Mouse (Mus musculus) cerebellum, adult 9-10 months (tissue): ENCODE results near the gene Tmx2.
A peak's percentile ranks its signal among the peaks of the same experiment; 100 is the strongest.

Experiments used
- DNase-seq: peaks from one replicate; pipeline ENCODE4 v3.0.0; 2022

The Tmx2 gene

DNA sequence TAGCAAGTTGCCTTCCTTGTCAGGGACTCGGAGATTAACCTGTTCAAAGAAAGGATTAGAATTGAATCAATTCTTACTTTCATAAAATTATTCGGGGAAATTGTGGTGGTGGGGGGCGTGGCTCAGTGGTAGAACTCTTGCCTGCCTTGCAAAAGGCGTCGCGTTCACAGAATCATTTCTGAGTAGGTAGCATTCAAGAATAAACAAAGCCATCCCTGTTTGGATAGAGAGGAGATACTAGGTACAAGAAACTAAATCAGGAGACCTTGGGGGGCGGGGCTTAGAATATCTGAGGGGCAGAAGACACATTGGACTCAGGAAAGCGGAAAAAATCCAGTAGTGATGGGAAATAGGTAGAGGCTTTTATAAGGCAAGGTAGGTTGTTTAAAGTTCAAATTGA is at the start of gene Tmx2:
Gene Tmx2, minus strand, starts transcription at position 125 of the 400 bp plus-strand sequence.
- peak; percentile 50 for DNase-seq

DNA sequence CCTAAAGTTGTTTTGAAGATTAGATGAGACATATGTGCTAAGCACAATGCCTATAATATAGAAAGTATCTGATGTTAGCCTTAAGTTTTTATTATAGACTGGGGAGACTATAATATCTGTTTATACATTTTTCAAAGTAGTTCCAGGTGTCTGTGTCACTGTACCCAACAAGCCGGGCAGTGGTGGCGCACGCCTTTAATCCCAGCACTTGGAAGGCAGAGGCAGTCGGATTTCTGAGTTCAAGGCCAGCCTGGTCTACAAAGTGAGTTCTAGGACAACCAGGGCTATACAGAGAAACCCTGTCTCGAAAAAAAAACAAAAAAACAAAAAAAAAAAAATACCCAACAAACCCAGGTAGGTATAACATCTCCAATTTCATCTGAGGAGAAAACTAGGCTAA is 49.3 kb upstream of the Tmx2 start:
- peak; percentile 53 for DNase-seq

DNA sequence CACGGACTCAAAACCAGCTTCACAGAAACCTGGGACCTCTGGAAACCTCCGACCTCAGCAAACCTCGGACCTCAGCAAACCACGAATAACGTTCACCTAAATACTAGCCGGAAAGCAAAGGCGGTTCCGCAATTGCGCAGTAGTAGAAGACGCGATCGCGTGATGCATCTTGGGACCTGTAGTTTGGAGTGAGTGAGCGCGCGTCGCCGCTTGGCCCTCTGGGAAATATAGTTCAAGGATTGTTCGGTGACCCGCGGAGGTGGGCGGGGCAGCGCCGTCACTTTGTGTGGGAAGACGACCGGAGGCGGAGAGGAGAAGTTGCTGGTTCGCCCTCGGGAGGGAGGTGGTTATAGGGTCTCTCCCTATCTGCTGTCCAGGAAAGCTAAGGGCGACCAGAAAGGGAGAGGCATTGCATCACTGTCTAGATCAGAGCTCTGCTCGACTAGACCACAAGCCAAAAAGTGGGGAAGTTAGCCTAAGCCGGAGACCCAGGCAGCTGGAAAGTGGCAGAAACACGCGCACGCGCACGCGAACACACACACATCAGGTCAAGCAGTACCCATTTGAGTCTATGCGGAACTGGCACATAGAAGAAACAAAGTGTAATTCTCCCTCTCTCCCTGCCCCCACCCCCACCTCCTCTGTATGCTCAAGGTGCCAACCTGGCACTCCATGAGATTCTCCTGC is 48.4 kb upstream of the Tmx2 start, which contains the start of gene Clp1:
Gene Clp1, minus strand, starts transcription at position 179 of the 687 bp plus-strand sequence.
- DNase-seq: peak; percentile 96

DNA sequence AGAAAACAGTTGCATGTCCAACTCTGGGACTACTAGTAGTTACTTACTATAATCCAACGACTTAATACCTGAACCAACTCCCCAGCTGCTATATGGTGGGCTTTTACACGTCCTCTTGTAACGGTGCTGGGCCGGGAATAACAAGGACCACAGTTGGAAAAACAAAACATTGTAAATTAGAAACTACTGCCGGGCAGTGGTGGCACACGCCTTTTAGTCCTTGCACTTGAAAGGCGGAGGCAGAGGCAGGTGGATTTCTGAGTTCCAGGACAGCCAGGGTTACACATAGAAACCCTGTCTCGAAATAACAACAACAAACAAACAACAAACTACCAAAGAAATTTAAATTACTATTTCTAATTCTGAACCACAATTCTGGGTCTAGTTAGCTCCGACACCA is 47.8 kb upstream of the Tmx2 start:
- DNase-seq: peak; percentile 55

DNA sequence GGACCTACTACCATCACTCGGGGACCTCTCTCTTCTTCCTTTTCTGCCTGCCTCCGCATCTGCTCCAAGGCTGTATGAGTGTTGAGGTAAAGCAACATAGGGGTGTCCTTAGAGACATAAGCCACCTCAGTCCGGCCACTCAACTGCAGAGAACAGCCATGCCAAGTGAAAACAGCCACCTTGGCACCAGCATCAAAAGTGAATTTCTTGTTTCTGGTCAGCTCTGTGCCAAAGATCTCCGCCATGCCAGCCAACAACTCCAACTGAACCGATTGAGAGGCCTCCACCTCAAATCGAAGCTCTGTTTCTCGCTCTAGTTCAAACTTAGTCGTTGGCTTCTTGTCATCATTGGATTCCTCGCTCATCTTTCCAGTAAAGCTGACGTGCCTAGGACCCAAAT is 46.8 kb upstream of the Tmx2 start:
- DNase-seq: peak; percentile 48

DNA sequence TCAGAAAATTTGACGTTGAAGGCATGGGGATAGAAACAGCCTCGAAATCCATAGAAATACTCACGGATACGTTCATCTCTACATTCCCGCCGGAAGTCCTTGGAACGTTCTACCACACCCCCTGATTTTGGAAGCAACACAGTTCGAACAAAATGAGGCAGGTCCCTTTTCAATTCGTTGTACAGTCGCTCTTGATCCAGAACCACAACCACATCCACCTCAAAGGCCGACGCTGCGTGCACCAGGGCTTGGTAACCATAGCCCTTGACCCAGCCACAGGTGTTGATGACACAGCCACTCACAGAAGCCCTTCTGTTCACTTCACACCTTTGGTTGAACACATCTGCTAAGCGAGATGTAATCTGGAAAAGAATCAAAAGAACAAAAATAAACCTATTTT is 44.9 kb upstream of the Tmx2 start:
- DNase-seq: no peak

DNA sequence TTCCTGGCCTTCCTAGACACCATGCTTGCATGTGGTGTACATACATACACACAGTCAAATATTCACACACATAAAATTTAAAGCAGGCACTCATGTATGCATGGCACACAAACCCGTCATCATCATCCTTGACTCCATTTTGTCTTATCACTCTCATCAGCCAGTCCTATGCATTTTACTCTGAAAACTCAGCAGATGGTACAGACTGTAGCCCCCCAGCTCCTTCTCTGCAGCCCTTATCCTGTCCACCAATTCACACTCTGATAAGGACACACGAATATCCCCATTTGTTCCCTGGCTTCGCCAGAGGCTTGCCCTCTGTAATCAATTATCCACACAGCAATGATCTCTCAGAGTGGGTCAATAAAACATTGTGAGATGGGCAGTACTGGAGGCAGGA is 42.2 kb upstream of the Tmx2 start:
- DNase-seq: no peak

DNA sequence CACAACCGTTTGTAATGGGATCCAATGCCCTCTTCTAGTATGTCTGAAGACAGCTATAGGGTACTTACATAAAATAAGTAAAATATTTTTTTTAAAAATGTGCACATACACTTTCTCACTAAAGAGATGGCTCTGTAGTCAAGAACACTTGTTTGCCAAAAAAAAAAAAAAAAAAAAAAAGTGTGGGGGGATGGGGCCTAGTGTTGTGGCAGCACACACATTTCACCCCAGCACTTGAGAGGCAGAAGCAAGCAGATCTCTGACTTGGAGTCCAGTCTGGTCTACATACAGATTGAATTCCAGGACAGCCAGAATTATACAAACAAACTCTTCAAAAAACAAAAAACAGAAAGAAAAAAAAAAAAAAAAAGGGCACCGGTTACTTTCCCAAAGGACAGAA is 41.8 kb upstream of the Tmx2 start:
- DNase-seq: no peak

DNA sequence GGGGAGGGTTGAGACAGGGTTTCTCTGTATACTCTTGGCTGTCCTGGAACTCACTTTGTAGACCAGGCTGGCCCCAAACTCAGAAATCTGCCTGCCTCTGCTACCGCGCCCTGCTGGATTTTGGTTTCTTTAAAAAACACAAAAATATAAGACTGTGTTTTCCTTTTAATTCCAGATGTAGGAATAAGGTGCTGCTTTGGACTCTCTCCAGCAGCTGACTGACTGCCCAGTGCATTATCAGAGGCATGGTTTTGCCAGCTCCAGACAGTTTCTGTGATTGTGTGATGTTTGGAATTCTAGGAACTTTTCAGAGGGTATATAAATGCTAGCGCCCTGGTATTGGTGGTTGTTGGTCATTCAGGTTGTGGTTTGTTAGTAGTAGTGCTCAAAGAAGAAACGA is 38.4 kb upstream of the Tmx2 start:
- DNase-seq: peak; percentile 42

DNA sequence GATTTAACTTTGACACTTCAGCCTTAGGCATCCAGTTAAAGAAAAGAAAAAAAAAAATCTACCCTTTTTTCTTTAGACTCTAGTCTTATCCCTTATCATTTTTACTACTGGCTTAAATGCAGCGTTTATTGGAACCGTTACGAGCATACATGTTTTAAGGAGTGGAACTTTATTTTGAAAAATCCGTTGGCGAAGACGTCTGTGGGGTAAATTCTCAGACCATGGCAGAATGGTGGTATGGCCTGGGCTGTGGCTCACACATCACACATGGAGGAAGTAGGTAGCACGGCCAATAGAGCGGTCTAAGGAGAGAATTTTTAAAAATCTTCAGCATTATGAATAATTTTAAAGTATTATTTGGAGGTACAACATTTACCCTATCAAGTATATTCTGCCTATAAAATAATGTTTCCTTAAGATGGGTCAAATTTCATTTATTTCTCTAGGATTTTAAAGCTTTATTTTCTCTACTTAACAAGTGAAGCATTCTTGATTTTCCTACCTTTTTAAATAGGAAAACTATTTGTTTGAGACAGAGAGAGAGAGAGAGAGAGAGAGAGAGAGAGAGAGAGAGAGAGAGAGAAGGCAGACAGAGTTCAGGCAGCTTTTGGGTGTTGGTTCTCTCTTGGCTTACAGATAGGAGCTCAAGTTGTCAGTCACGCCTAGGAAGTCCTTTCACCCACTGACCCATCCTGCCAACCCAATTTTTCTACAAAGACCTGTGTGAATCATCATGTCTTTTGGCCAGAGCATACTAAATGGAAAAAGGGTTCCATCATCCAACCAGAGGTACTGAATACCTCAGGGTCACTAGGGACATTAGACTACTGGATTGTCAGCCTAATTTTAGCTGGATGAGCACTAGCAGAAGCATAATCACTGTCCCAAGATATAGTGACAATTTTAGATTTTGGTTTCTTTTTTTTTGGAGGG is 37.7 kb upstream of the Tmx2 start:
- DNase-seq: peak; percentile 61

DNA sequence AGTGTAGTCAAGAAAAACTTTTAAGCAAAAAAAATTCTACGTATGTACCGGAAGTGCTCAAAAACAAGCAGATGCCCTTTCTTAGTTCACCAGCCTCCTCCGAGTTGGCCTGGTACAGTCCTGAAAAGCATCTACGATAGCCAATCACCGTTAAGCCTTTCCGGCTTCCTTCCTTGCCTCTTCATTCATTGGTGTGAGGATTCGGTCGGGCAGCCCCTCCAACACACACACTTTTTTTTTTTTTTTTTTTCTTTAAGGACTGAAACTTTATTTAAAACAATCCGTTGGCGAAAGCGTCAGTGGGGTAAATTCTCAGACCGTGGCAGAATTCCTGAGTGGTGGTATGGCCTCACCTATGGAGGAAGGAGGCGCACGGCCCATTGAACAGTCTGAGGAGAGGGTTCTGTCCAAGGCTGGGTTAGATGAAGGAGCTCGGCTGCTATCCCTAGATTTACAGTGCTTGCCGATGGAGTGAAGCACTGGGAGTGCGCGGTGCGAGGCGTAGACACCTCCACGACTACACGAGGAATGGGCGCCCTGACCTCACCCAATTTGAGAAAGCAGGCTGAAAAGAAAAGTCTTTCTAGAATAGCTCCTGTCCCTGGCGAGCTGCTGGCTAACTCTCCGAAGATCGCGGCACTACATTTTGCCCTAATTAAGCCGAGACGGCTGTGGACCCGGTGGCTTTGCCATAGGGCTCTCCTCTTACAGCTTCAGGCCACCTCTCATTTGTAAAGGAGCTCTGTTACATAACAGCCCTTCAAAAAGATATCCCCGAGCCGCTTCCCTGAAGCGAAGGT is 36.8 kb upstream of the Tmx2 start:
- no peak for DNase-seq

DNA sequence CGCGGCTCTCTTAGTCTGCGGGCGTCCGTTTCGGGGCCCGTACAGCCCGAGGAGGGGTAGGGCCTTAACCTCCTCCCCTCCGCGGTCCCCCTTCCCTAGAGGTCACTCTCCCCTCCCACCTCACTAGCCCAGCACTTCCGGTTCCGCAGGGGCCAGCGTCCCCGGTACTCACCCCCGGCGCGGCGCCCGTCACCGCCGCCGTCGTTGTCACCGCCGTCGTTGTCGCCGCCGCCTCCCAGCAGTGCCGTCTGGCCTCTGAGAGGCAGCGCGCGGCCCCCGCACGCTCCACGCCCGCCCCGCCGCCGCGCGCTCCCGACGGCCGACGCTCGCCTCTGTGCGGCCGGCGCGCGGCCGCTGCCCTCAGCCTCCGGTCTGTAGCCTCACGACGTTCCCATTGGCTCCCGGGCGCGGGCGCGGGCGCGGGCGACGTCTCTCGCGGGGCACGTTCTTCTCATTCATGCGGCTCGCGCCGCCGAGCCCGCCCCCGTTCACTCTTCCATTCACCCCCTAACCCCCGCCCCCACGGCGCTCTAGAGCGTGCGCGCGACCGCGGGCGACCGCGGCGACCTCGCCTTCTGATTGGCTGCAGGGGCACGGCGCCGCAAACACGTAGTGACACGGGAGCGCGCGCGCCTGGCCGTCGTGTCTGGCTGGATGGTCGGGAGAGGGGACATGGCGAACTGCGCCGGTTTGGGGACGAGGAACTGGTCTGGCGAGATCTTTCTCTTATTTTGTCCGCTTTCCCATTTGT is 36.0 kb upstream of the Tmx2 start, which contains the start of gene Zdhhc5:
Gene Zdhhc5, minus strand, starts transcription at position 370 of the 751 bp plus-strand sequence.
- peak; percentile 99 for DNase-seq

DNA sequence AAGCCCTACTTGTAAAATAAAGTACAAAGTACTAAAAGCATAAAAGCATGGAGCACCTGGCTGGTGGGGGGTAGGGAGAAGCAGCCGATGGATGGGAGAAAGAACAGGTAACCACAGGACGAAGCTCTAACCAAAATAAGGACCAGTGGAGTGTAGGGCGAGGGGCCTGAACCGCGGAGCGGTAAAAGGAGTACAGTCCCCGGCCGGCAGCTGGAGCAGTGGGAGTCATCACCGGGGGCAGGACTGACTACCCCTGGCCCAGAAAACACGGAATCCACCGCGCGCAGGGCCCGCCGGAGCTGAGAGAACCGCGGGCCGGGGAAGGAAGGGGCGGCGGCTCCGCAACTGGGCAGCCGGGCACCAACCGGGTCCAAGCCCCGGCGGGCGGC is 35.5 kb upstream of the Tmx2 start:
- peak; percentile 71 for DNase-seq

DNA sequence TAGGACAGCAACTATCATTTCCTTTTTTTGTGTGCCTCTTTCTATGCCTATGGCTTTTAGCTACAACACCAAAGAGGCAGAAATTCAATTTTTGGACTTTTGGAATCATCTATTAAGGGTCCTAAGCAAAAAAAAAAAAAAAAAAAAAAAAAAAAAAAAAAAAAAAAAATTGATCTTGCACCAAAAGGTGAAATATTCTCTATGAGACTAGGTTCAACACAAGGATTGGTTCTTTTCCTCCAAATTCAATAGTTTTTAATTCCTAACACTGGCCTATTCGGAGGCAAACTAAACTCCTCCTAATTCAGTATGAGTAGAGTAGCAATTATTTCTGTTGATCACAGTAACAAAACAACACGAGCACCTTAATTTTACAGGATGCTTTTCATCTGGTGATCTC is 33.0 kb upstream of the Tmx2 start:
- DNase-seq: no peak

DNA sequence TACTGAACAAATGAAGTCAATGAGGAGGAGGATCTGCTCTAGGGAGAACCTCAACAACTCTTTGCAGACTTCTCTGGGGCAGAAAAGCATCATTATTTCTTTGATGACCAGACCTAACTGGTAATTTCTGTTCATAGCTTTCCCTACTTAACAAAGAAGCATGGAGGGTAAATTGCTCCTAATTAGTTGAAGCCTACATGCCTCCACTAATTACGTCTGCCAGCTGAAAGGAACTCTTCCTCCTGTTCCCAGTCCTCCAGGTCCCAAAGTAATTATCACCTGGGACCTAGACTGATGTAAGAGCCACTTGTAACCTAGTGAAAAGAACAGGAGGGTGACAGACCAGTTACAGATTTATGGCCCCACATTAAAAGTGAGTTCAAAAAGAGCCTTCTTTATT is 28.6 kb upstream of the Tmx2 start:
- DNase-seq: no peak

DNA sequence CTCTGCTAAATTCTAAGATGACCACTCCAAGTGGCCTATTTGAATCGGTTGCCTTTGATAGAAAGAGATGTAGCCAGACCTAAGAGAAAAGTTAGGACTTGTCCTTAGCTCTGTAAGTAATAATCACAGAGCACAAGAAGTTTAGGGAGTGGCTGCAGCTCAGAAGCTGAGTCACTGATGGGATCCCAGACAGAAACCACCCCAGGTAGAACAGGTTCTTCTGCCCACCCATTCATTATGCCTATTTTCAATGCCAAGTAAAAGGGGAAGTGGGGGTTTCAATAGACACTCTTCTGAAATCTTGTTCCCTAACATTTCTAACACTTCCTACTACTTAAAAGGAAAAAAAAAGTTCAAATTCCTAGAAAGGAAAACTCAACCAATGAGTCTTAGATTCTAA is 26.4 kb upstream of the Tmx2 start:
- no peak for DNase-seq

DNA sequence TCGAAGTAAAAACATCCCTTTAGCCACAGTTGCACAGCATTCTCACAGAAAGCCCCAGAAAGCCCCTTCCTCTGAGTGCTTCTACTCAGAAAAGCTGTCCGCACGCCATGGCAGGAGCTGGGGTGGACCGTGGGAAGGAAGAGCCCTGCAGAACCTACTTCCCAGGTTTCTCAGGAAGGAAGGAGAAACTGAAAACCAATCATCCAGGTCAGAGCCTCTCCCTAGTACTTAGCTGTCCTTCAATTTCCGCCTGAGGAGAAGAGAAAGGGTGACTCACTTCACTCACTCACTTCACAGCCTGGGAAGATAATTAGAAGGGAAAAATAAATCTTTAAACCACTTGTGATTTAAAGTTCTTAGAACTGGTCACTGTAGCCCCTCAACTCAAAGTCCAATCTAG is 25.4 kb upstream of the Tmx2 start:
- no peak for DNase-seq

DNA sequence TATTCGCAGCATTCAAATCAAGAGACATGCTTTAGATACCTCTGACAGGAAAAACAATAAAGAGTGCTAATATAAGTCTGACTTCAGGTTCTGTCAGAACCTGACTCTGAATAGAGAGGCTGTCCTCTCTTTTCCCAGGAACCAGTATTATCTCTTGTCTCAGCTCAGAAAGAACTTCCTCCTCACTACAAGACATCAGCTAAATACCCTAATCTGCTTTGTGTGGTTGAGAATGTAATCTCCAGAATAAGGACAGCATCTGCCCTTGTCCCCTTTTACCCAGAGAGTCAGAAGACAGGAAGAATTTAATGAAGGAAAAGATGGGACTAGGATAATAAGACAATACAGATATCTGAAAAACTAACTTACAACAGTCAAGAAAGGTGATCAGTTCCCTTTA is 24.6 kb upstream of the Tmx2 start:
- no peak for DNase-seq

DNA sequence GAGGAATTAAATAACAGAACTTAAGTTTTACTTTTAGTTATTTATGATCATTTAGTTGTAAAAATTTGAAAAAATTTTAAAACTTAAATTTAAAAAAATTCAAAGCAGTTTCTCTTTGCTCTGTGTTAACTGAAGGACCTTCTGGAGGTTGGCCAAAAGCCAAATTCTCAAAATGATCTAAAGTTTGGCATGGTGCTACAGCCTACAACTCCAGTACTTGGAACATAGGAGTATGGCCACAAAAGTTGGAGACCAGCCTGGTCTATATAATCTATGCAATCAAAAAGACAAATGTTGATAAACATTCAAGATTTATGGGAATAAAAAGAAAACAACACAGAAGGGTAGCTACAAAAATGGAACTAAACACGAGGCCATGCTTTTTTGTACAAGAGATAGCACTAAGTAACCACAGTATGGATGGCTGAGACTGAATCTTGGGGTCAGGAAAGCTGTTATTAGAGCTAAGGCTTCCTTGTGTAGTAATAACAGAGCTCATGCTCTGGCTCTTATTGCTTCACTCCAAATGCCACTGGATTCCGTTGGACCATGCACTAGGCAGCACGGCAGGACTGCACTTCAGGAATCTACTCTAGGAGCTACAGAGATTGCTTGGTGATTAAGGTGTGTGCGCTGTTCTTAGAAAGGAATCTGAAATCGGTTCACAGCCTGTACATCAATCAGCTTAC is 16.2 kb upstream of the Tmx2 start:
- DNase-seq: no peak

DNA sequence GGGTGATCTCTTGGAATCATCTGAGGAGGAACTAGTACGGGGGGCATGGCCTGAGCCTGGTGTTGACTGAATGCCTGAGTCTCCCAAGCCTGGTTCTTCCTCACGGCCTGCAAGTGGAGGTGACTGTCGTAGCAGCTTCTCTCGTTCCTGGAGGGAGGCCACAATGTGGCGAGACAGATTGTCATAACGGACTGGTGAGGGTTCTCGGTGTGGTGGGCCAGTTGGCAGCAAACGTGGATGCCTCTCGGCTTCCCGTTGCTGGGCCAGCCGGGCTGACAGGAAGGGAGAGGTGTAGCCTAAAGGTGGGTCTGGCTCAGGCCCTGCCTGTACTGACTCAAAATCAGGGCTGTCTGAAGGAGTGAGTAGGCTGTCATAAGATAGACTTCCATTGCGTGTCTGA is 11.1 kb upstream of the Tmx2 start:
- DNase-seq: peak; percentile 41

DNA sequence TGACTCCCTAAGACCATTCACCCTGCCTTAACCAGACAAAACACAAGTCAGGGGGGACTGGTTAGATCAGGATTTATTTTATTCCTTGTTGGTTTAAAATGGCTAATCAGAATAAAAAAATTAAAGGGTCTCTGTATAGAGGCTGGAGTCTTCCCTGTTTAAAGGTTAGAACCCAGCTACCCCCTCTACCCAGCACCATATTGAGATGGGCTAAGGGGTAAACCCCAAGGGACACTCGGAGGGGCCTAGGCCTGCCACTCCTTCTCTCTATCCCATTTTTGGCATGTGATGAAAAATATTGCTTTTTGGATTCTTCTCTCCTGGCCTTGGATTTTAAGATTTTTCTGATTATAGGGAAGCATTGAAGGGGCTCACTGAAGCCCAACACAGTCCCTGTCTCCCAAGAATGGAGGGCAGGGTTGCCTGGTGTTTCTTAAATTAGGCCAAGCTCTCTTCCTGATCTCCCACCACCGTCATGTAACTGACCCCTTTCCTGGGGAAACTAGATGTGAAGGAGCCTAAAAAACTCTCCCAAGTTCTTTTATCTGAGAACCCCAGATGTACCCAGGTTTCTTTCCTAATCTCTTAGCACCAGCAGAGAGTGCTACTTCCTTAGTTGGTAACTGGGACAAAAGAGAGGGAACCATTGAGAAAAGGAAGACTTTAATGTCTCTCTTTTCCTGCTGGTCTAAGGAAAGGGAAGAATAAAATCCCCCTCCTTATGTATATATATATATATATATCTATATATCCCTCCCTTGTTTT is 9.3 kb upstream of the Tmx2 start:
- no peak for DNase-seq
